Mouse (Mus musculus) testis, adult 2 months (tissue): ENCODE data around the gene Strn4.

ENCODE experiments used
- CTCF ChIP-seq: fragments of 200-500 bp; IDR thresholded peaks from 2 replicates; pipeline ENCODE4 v1.5.1; 2012; ENCODE audit warnings: low read depth, mild to moderate bottlenecking, inconsistent platforms, low read length, moderate library complexity; ENCODE audit not compliant: control insufficient read depth, insufficient read depth, insufficient replicate concordance
- POLR2A ChIP-seq: fragments of 200-500 bp; IDR thresholded peaks from 2 replicates; pipeline ENCODE4 v1.6.1; 2012; ENCODE audit warnings: low read depth, mild to moderate bottlenecking, inconsistent platforms, low read length, moderate library complexity; ENCODE audit not compliant: control insufficient read depth

DNA sequence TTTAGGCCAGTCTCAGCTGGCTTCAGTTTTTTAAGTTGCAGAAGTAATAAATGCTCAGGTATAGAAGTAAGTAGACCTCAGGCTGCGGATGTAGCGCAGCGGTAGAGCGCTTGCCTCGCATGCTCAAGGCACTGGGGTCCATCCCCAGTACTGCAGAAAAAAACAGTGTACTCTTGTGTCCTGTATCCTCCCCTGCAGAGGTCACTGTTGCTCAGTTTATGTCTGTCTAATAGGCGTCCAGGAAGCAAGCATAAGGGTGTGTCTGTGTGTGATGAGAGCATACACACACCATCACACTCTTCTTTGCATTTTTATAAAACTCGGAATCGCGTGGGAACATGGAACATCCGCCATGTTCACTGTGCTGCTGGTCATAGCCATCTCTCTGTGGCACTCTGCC lies 10.1 kb downstream of the Strn4 start:
- TF ChIP-seq CTCF (no peak), POLR2A (no peak)
